Mouse (Mus musculus): ENCODE data around the gene Atm. TPM values are rescaled to one million over a fixed set of nuclear protein-coding genes. Genes with fewer than 3 reads are reported as not detected.

Atm gene
- polyA plus RNA-seq, 1 experiment: 43.9 TPM

GRCm38 (mm10) chr9:53485886-53486285 is 50.7 kb downstream of the Atm start:
- no peaks in the 10 kb centered on the region for H3K27me3 ChIP-seq (ENCODE audit: control insufficient read depth, insufficient read depth, low read length, poor library complexity, severe bottlenecking)
- no peak overlapping the region for H3K9ac ChIP-seq (ENCODE audit: low read depth, poor library complexity, severe bottlenecking)
- TF ChIP-seq POLR2A (IDR thresholded peaks at IDR 0.05; ENCODE audit: insufficient read depth, low read length) (no peak), EP300 (IDR thresholded peaks at IDR 0.05; ENCODE audit: insufficient read depth, low read depth, low read length) (no peak), CTCF (IDR thresholded peaks at IDR 0.05; ENCODE audit: low read depth, low read length) (no peak)
- no peak overlapping the region for H3K4me3 ChIP-seq (ENCODE audit: low read depth, low read length)
- H3K4me1 ChIP-seq (ENCODE audit: control insufficient read depth, insufficient read depth, low read length): no peaks in the 10 kb centered on the region
- peaks cover 21% of the 10 kb centered on the region for H3K36me3 ChIP-seq (ENCODE audit: control insufficient read depth, insufficient read depth, low read length, poor library complexity, severe bottlenecking)
- no peaks in the 10 kb centered on the region for H3K9me3 ChIP-seq (replicated peaks; ENCODE audit: control insufficient read depth, insufficient read depth, low read length, poor library complexity, severe bottlenecking)
- H3K27ac ChIP-seq (ENCODE audit: insufficient read depth, low read length): no peak overlapping the region

GRCm38 (mm10) chr9:53472806-53473518 is 63.6 kb downstream of the Atm start:
- Histone ChIP-seq H3K4me3 (ENCODE audit: low read depth, low read length) (no peak overlapping the region), H3K27me3 (ENCODE audit: control insufficient read depth, insufficient read depth, low read length, poor library complexity, severe bottlenecking) (no peaks in the 10 kb centered on the region), H3K9me3 (replicated peaks; ENCODE audit: control insufficient read depth, insufficient read depth, low read length, poor library complexity, severe bottlenecking) (no peaks in the 10 kb centered on the region), H3K27ac (ENCODE audit: insufficient read depth, low read length) (no peak overlapping the region), H3K4me1 (ENCODE audit: control insufficient read depth, insufficient read depth, low read length) (no peaks in the 10 kb centered on the region), H3K9ac (ENCODE audit: low read depth, poor library complexity, severe bottlenecking) (no peak overlapping the region), H3K36me3 (ENCODE audit: control insufficient read depth, insufficient read depth, low read length, poor library complexity, severe bottlenecking) (no peaks in the 10 kb centered on the region)
- no peak for TF ChIP-seq EP300 (IDR thresholded peaks at IDR 0.05; ENCODE audit: insufficient read depth, low read depth, low read length)
- no peak for TF ChIP-seq CTCF (IDR thresholded peaks at IDR 0.05; ENCODE audit: low read depth, low read length)
- TF ChIP-seq POLR2A (IDR thresholded peaks at IDR 0.05; ENCODE audit: insufficient read depth, low read length): no peak

DNA sequence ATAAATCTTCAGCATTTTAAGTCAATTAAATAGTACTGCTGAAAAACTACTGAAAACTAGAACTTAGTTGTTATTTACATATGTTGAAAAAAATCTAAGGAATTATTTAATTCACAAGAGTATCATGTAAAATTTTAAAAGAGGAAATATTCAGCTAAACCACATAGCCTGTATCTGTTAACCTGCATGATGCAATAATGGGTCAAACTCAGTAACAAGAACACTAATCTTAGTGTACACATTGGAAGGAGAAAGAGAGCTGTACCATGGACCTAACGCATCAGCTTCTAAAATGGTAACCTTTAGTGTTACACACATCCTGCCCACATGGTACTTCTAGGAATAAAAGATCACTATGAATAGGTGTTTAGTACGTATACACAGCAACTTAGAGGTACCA is 84.5 kb downstream of the Atm start:
- Histone ChIP-seq H3K9me3 (replicated peaks; ENCODE audit: control insufficient read depth, insufficient read depth, low read length, poor library complexity, severe bottlenecking) (no peaks in the 10 kb centered on the region), H3K36me3 (ENCODE audit: control insufficient read depth, insufficient read depth, low read length, poor library complexity, severe bottlenecking) (peaks cover 22% of the 10 kb centered on the region), H3K27me3 (ENCODE audit: control insufficient read depth, insufficient read depth, low read length, poor library complexity, severe bottlenecking) (no peaks in the 10 kb centered on the region), H3K9ac (ENCODE audit: low read depth, poor library complexity, severe bottlenecking) (no peak overlapping the region), H3K4me1 (ENCODE audit: control insufficient read depth, insufficient read depth, low read length) (no peaks in the 10 kb centered on the region), H3K27ac (ENCODE audit: insufficient read depth, low read length) (no peak overlapping the region), H3K4me3 (ENCODE audit: low read depth, low read length) (no peak overlapping the region)
- TF ChIP-seq CTCF (IDR thresholded peaks at IDR 0.05; ENCODE audit: low read depth, low read length) (no peak), POLR2A (IDR thresholded peaks at IDR 0.05; ENCODE audit: insufficient read depth, low read length) (no peak), EP300 (IDR thresholded peaks at IDR 0.05; ENCODE audit: insufficient read depth, low read depth, low read length) (no peak)

GRCm38 (mm10) chr9:53450609-53451008 is 85.9 kb downstream of the Atm start:
- H3K36me3 ChIP-seq (ENCODE audit: control insufficient read depth, insufficient read depth, low read length, poor library complexity, severe bottlenecking): peaks cover 18% of the 10 kb centered on the region
- H3K9me3 ChIP-seq (replicated peaks; ENCODE audit: control insufficient read depth, insufficient read depth, low read length, poor library complexity, severe bottlenecking): no peaks in the 10 kb centered on the region
- H3K4me1 ChIP-seq (ENCODE audit: control insufficient read depth, insufficient read depth, low read length): no peaks in the 10 kb centered on the region
- no peak overlapping the region for H3K27ac ChIP-seq (ENCODE audit: insufficient read depth, low read length)
- no peaks in the 10 kb centered on the region for H3K27me3 ChIP-seq (ENCODE audit: control insufficient read depth, insufficient read depth, low read length, poor library complexity, severe bottlenecking)
- no peak overlapping the region for H3K4me3 ChIP-seq (ENCODE audit: low read depth, low read length)
- no peak overlapping the region for H3K9ac ChIP-seq (ENCODE audit: low read depth, poor library complexity, severe bottlenecking)
- TF ChIP-seq EP300 (IDR thresholded peaks at IDR 0.05; ENCODE audit: insufficient read depth, low read depth, low read length): no peak
- TF ChIP-seq POLR2A (IDR thresholded peaks at IDR 0.05; ENCODE audit: insufficient read depth, low read length): no peak
- TF ChIP-seq CTCF (IDR thresholded peaks at IDR 0.05; ENCODE audit: low read depth, low read length): no peak

DNA sequence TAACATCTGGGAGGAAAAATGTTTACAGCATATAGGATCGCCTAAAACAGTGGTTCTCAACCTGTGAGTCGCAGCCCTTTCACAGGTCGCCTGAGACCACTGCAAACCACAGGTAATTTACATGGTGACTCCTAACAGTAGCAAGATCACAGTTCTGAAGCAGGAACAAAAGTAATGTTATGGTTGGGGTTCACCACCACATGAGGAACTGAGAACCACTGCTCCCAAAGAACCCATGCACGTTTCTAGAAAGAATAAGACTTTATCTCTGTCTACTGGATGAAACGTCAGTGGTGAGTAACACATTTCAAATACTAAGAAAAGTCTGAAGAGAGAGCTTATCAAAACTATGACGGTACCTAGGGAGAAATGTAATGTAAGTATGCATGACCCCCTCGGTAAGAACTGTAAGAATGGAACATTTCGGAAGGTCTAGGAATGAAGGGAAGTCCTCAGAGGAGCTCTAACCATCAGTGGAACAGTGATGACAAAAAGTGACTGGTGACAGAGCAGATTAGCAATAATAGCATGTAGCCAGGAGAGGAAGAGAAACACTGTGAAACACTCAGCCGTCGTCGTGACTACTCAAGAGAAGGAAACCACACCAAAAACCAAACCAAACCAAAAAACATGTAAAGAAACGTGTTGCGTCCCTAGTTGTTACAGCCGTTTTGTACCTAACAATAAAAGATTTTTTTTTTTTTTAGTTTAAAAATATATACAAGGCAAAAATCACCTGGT is 100.5 kb downstream of the Atm start:
- Histone ChIP-seq H3K27me3 (ENCODE audit: control insufficient read depth, insufficient read depth, low read length, poor library complexity, severe bottlenecking) (no peaks in the 10 kb centered on the region), H3K9me3 (replicated peaks; ENCODE audit: control insufficient read depth, insufficient read depth, low read length, poor library complexity, severe bottlenecking) (no peaks in the 10 kb centered on the region), H3K9ac (ENCODE audit: low read depth, poor library complexity, severe bottlenecking) (no peak overlapping the region), H3K27ac (ENCODE audit: insufficient read depth, low read length) (no peak overlapping the region), H3K4me1 (ENCODE audit: control insufficient read depth, insufficient read depth, low read length) (no peaks in the 10 kb centered on the region), H3K4me3 (ENCODE audit: low read depth, low read length) (no peak overlapping the region), H3K36me3 (ENCODE audit: control insufficient read depth, insufficient read depth, low read length, poor library complexity, severe bottlenecking) (peaks cover 8% of the 10 kb centered on the region; the same call in 1 of the 2 replicates)
- no peak for TF ChIP-seq EP300 (IDR thresholded peaks at IDR 0.05; ENCODE audit: insufficient read depth, low read depth, low read length)
- no peak for TF ChIP-seq POLR2A (IDR thresholded peaks at IDR 0.05; ENCODE audit: insufficient read depth, low read length)
- TF ChIP-seq CTCF (IDR thresholded peaks at IDR 0.05; ENCODE audit: low read depth, low read length): no peak

GRCm38 (mm10) chr9:53427638-53428037 is 108.9 kb downstream of the Atm start:
- Histone ChIP-seq H3K9ac (ENCODE audit: low read depth, poor library complexity, severe bottlenecking) (no peak overlapping the region), H3K36me3 (ENCODE audit: control insufficient read depth, insufficient read depth, low read length, poor library complexity, severe bottlenecking) (no peaks in the 10 kb centered on the region), H3K9me3 (replicated peaks; ENCODE audit: control insufficient read depth, insufficient read depth, low read length, poor library complexity, severe bottlenecking) (no peaks in the 10 kb centered on the region), H3K27ac (ENCODE audit: insufficient read depth, low read length) (no peak overlapping the region), H3K4me3 (ENCODE audit: low read depth, low read length) (no peak overlapping the region), H3K4me1 (ENCODE audit: control insufficient read depth, insufficient read depth, low read length) (no peaks in the 10 kb centered on the region), H3K27me3 (ENCODE audit: control insufficient read depth, insufficient read depth, low read length, poor library complexity, severe bottlenecking) (no peaks in the 10 kb centered on the region)
- TF ChIP-seq POLR2A (IDR thresholded peaks at IDR 0.05; ENCODE audit: insufficient read depth, low read length) (no peak), CTCF (IDR thresholded peaks at IDR 0.05; ENCODE audit: low read depth, low read length) (no peak), EP300 (IDR thresholded peaks at IDR 0.05; ENCODE audit: insufficient read depth, low read depth, low read length) (no peak)
